Mouse (Mus musculus): ENCODE data around the gene Kpna4. TPM values are rescaled to one million over a fixed set of nuclear protein-coding genes. Genes with fewer than 3 reads are reported as not detected.

Kpna4 gene
- total RNA-seq (2023), result 100 to 1,000 TPM; 133 to 135 TPM

DNA sequence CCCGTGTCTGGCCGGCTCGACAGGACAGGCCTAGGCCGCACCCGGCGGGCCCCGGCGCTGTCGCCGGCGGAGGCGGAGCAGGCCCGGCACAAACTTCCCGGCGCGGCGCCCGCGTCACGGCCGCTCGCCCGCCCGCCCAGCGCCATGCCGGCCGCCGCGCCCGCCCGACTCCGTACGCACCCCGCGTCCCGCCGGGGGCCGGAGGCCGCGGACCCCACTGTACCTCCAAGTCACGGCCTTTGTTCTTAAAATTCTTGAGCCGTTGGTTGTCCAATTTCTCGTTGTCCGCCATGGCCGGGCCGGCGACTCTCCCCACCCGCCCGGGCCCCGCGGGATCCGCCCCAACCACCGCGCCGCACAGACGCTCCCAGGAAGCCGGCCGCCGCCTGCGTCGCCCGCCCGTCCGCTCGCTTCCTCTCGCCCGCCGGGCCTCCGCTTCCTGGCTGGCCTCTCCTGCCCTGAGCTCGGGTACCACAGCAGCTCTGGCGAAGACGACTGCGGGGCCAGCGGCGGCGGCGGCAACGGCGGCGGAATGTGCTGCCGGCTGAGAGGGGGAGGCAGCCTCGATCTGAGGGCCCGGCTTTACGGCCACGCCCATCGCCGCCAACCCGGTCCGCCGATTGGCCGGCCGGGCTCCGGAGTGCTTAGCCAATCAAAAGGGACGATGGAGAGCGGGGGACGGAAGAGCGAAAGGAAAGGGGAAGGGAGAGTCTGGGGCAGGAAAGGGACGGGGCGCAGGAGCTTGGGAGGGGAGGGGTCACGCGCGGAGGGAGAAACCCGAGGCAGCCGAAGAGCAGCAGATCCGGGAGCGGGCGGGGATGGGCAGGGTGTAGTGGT, at the start of gene Kpna4:
Kpna4 (minus strand) TSS at position 605 of the 837 bp plus-strand sequence.

DNA sequence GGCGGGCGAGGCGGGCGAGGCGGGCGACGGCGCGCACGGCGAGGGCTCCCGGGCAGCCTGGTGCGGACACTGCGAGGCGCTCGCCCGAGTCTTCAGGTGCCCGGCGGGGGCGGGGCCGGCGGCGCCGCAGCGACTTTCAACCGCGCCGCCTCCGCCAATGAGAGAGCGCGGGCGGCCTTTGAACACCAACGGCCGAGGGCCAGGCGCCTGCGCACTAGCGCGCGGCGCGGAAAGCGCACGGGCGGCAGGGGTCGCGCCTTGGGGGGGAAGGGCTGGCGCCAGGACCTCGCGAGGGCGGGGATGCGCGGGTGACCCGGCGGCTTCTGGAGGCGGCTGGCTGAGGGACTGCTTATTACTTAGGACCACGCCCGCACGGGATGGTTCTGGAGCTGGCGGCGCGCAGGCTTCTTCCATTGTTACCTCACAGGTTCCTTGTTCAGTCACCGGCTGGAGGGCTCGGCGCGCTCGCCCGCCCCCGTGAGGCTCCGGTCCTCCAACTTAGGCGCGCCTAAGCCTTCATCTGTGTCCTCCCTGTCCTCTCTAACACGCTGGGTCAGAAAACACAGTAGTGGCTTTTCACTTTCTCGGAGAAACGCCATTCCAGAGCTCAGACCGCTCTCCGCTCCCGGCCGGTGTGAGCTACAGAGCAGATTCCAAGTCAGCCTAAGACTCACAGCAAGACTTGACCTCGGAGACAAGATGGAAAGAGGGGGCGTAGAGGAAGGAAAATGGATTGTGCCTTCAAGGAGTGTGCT, 82.1 kb downstream of the Kpna4 start, which contains the start of gene Trim59:
Trim59 (minus strand) TSS at position 111 of the 755 bp plus-strand sequence.

Other genes with a start within 250 kb of the Kpna4 start
- 100 to 1,000 TPM; 105 to 119 TPM for gene Ift80, start 122.5 kb downstream of the Kpna4 start, total RNA-seq (2023)
- gene Smc4, start 122.4 kb downstream of the Kpna4 start, total RNA-seq (2023), result 100 to 1,000 TPM; 361 to 421 TPM
- 10 to 100 TPM; 49.5 to 50.7 TPM for gene Trim59, start 82.4 kb downstream of the Kpna4 start, total RNA-seq (2023)
- not detected for gene Arl14, start 95.3 kb upstream of the Kpna4 start, total RNA-seq (2023)
- 1 to 10 TPM; 4.9 to 5.2 TPM for gene Ppm1l, start 189.7 kb upstream of the Kpna4 start, total RNA-seq (2023)